Mouse (Mus musculus): Measurements from ENCODE around the gene Coq8a.

DNA sequence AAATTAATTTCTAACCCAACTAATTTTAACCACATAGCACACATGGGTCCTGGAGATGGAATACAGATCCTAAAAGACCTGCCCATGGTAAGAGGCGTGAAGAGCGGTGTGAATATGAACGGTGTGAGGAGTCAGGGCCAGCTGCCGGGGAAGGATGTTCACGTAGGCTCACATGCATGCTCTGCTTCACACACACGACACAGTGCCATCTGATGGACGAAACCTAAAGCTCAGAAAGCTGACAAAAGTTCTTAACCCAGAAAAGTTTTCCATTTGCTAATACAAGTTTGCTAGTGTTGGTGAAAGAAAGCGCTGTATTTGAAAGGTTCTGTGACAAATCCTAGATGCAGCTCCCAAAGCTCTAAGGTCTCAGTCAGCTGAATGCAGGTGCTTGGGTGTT is 48.2 kb downstream of the Coq8a start:
- TF ChIP-seq CTCF (IDR thresholded peaks at IDR 0.05; ENCODE audit: insufficient read depth, low read length): no peak
- TF ChIP-seq POLR2A (IDR thresholded peaks at IDR 0.05; ENCODE audit: borderline replicate concordance, extremely low read depth, low read depth, low read length): no peak

Measured in lung, adult 2 months (tissue).